Mouse (Mus musculus) midbrain, embryonic 11.5 days (tissue): ENCODE measurements around the gene Rrm1. TPM values are rescaled to one million over a fixed set of nuclear protein-coding genes. Genes with fewer than 3 reads are reported as not detected.

Experiments used
- ATAC-seq: fragments of 200-750 bp; cut with Nextera tagmentation; 2 replicates; pipeline ENCODE4 v1.8.0; 2017; ENCODE audit warnings: moderate TSS enrichment, moderate library complexity; ENCODE audit not compliant: low FRiP score
- DNase-seq: peaks from one replicate; pipeline ENCODE4 v3.0.0; 2015; ENCODE audit warnings: low spot score; ENCODE audit errors: missing footprints
- H3K27ac ChIP-seq: fragments of 300-500 bp; sonication (generic); 2 replicates; pipeline ENCODE4 v1.5.1; 2014; ENCODE audit warnings: low read depth, low read length
- H3K27me3 ChIP-seq: fragments of 300-500 bp; sonication (generic); 2 replicates; pipeline ENCODE4 v1.6.1; 2014; ENCODE audit warnings: mild to moderate bottlenecking, low read length, moderate library complexity, mixed read lengths; ENCODE audit not compliant: control insufficient read depth, insufficient read depth
- H3K36me3 ChIP-seq: fragments of 300-500 bp; sonication (generic); 2 replicates; pipeline ENCODE4 v1.6.1; 2014; ENCODE audit warnings: mild to moderate bottlenecking, low read length, moderate library complexity, mixed read lengths; ENCODE audit not compliant: control insufficient read depth, insufficient read depth
- H3K4me1 ChIP-seq: fragments of 300-500 bp; sonication (generic); 2 replicates; pipeline ENCODE4 v1.6.1; 2014; ENCODE audit warnings: low read length; ENCODE audit not compliant: control insufficient read depth, insufficient read depth
- H3K4me2 ChIP-seq: fragments of 300-500 bp; sonication (generic); 2 replicates; pipeline ENCODE4 v1.6.1; 2014; ENCODE audit warnings: mild to moderate bottlenecking, moderate library complexity
- H3K4me3 ChIP-seq: fragments of 300-500 bp; sonication (generic); 2 replicates; pipeline ENCODE4 v1.5.1; 2014; ENCODE audit warnings: low read depth, low read length
- H3K9ac ChIP-seq: fragments of 300-500 bp; sonication (generic); 2 replicates; pipeline ENCODE4 v1.6.1; 2014; ENCODE audit warnings: low read length
- H3K9me3 ChIP-seq: fragments of 300-500 bp; sonication (generic); 2 replicates; pipeline ENCODE4 v1.6.1; 2016; ENCODE audit warnings: low read length; ENCODE audit not compliant: control insufficient read depth
- WGBS: fragments of 180-500 bp; shearing (Covaris S2); extraction: QIAGEN DNeasy Blood & Tissue Kit; methylation state at CpG from one replicate; pipeline ENCODE4 v1.1.7; 2014; 5-methylcytosine and 5-hydroxymethylcytosine counted together
- polyA plus RNA-seq: library from polyadenylated mRNA; unstranded; fragments of >200 nt; fragmentation: Nextera tagmentation; extraction: Ambion mirVana; gene quantifications from 2 replicates; pipeline ENCODE4 v1.2.1, GENCODE M21; 2014

Rrm1 gene
- polyA plus RNA-seq, 1 experiment from 2014 or later = 234 TPM

GRCm38 (mm10) chr7:102417398-102417797 is 24.1 kb upstream of the Rrm1 start:
- no peak overlapping the region for H3K4me2 ChIP-seq
- H3K9me3 ChIP-seq = no peaks in the 10 kb centered on the region
- DNase-seq (peak; percentile 88), ATAC-seq (peak; percentile 61)
- no peak overlapping the region for H3K9ac ChIP-seq
- no peaks in the 10 kb centered on the region for H3K36me3 ChIP-seq
- no peaks in the 10 kb centered on the region for H3K4me1 ChIP-seq
- 7% methylated on average over 4 of the region's 4 CpGs for WGBS
- no peak overlapping the region for H3K4me3 ChIP-seq
- no peaks in the 10 kb centered on the region for H3K27me3 ChIP-seq
- no peak overlapping the region for H3K27ac ChIP-seq

GRCm38 (mm10) chr7:102422036-102422435 is 19.5 kb upstream of the Rrm1 start:
- 79% methylated on average over 2 of the region's 2 CpGs for WGBS
- ATAC-seq = no peak
- H3K27ac ChIP-seq = no peak overlapping the region
- H3K9ac ChIP-seq = no peak overlapping the region
- no peak overlapping the region for H3K4me3 ChIP-seq
- no peaks in the 10 kb centered on the region for H3K4me1 ChIP-seq
- no peak overlapping the region for H3K4me2 ChIP-seq
- H3K9me3 ChIP-seq = no peaks in the 10 kb centered on the region
- no peak for DNase-seq
- H3K36me3 ChIP-seq = no peaks in the 10 kb centered on the region
- H3K27me3 ChIP-seq = no peaks in the 10 kb centered on the region

- Histone ChIP-seq H3K4me3 (no peak overlapping the region), H3K4me2 (no peak overlapping the region), H3K9me3 (no peaks in the 10 kb centered on the region), H3K4me1 (no peaks in the 10 kb centered on the region), H3K27me3 (no peaks in the 10 kb centered on the region), H3K27ac (no peak overlapping the region), H3K9ac (no peak overlapping the region), H3K36me3 (no peaks in the 10 kb centered on the region)
- WGBS = 60% methylated on average over 6 of the region's 6 CpGs
- no peak for DNase-seq
- no peak for ATAC-seq
Measured at GRCm38 (mm10) chr7:102425933-102426685, 15.4 kb upstream of the Rrm1 start.

- Histone ChIP-seq H3K9me3 (no peaks in the 10 kb centered on the region), H3K36me3 (no peaks in the 10 kb centered on the region), H3K27ac (no peak overlapping the region), H3K4me2 (no peak overlapping the region), H3K9ac (no peak overlapping the region), H3K4me3 (no peak overlapping the region), H3K27me3 (no peaks in the 10 kb centered on the region), H3K4me1 (no peaks in the 10 kb centered on the region)
- no peak for DNase-seq
- ATAC-seq = no peak
- 86% methylated on average over 2 of the region's 2 CpGs for WGBS
Measured at GRCm38 (mm10) chr7:102434344-102434743, 7.2 kb upstream of the Rrm1 start.

GRCm38 (mm10) chr7:102440822-102441656 is 456 bp upstream of the Rrm1 start:
- ATAC-seq = peak; percentile 28; the same call in 1 of the 2 replicates
- peaks cover 15% of the 10 kb centered on the region; the same call in 1 of the 2 replicates for H3K4me1 ChIP-seq
- peak overlapping the region; percentile 25; the same call in 1 of the 2 replicates for H3K27ac ChIP-seq
- peak overlapping the region; percentile 91 for H3K4me3 ChIP-seq
- peaks cover 2% of the 10 kb centered on the region; the same call in 1 of the 2 replicates for H3K27me3 ChIP-seq
- no peaks in the 10 kb centered on the region for H3K9me3 ChIP-seq
- peak; percentile 90 for DNase-seq
- 55% methylated on average over 15 of the region's 15 CpGs for WGBS
- peak overlapping the region; percentile 90; the same call in 1 of the 2 replicates for H3K9ac ChIP-seq
- peaks cover 7% of the 10 kb centered on the region; the same call in 1 of the 2 replicates for H3K36me3 ChIP-seq
- H3K4me2 ChIP-seq = peak overlapping the region; percentile 43; the same call in 1 of the 2 replicates

- 5% methylated on average over 4 of the region's 4 CpGs for WGBS
- ATAC-seq = 0 out of 2 replicates have a peak, but pooled peaks have one; percentile 10
Measured at GRCm38 (mm10) chr7:102442432-102442831, 937 bp downstream of the Rrm1 start.

GRCm38 (mm10) chr7:102444301-102444700 is 2.8 kb downstream of the Rrm1 start:
- Histone ChIP-seq H3K4me3 (no peak overlapping the region), H3K4me1 (peaks cover 15% of the 10 kb centered on the region; the same call in 1 of the 2 replicates), H3K27me3 (peaks cover 2% of the 10 kb centered on the region; the same call in 1 of the 2 replicates), H3K27ac (no peak overlapping the region), H3K36me3 (peaks cover 20% of the 10 kb centered on the region), H3K4me2 (no peak overlapping the region), H3K9me3 (no peaks in the 10 kb centered on the region), H3K9ac (no peak overlapping the region)
- DNase-seq (no peak), ATAC-seq (no peak)
- 80% methylated on average over 2 of the region's 2 CpGs for WGBS

More at GRCm38 (mm10) chr7:102442432-102442831, 937 bp downstream of the Rrm1 start:
- Histone ChIP-seq H3K27me3 (peaks cover 2% of the 10 kb centered on the region; the same call in 1 of the 2 replicates), H3K36me3 (peaks cover 11% of the 10 kb centered on the region; the same call in 1 of the 2 replicates), H3K27ac (no peak overlapping the region; the same call in 1 of the 2 replicates), H3K4me2 (peak overlapping the region; percentile 43), H3K9ac (peak overlapping the region; percentile 90), H3K4me3 (peak overlapping the region; percentile 91), H3K9me3 (no peaks in the 10 kb centered on the region), H3K4me1 (peaks cover 15% of the 10 kb centered on the region; the same call in 1 of the 2 replicates)
- no peak for DNase-seq

GRCm38 (mm10) chr7:102446438-102446837 is 4.9 kb downstream of the Rrm1 start:
- 95% methylated on average over 9 of the region's 9 CpGs for WGBS
- H3K27me3 ChIP-seq = no peaks in the 10 kb centered on the region
- peaks cover 15% of the 10 kb centered on the region; the same call in 1 of the 2 replicates for H3K4me1 ChIP-seq
- H3K27ac ChIP-seq = no peak overlapping the region
- H3K36me3 ChIP-seq = peaks cover 22% of the 10 kb centered on the region
- no peaks in the 10 kb centered on the region for H3K9me3 ChIP-seq
- DNase-seq (no peak), ATAC-seq (no peak)
- no peak overlapping the region for H3K4me2 ChIP-seq
- H3K9ac ChIP-seq = no peak overlapping the region
- no peak overlapping the region for H3K4me3 ChIP-seq
